Mouse (Mus musculus): ENCODE measurements at regions not wholly inside any gene's neighbourhood (a gene's known extent, or its start where the extent isn't known, plus 50 kb on each side); places are given as distances from the start of the nearest gene placed in this dataset.

DNA sequence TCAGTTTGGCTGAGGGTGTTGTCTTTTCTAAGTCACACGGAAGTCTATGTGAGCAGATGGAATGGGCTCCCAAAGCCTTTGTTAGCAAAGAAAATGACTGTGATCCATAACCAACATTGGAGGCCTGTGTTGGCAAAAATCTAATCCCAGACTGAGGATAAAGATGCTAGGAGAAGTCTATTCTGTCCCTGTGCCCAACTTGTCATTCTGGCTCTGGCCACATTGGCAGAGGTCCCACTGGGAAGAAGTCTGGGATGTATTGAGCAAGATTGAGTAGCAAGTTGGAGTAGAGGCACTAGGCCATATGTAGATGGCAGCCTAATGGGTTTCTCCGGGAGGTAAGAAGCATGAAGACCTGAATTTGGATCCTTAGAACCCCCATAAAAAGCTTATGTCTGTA is 54.1 kb downstream of the Nog start:
- no peak for ATAC-seq
- H3K4me3 ChIP-seq (replicated peaks): no peak overlapping the region
- H3K9ac ChIP-seq: no peak overlapping the region
- no peaks in the 10 kb centered on the region for H3K27me3 ChIP-seq (replicated peaks)
- H3K9me3 ChIP-seq: no peaks in the 10 kb centered on the region
- H3K4me2 ChIP-seq (replicated peaks): no peak overlapping the region
- 94% methylated on average over 2 of the region's 2 CpGs for WGBS
- H3K27ac ChIP-seq: no peak overlapping the region
- H3K4me1 ChIP-seq (replicated peaks): no peaks in the 10 kb centered on the region
- H3K36me3 ChIP-seq: no peaks in the 10 kb centered on the region

- Histone ChIP-seq H3K36me3 (no peaks in the 10 kb centered on the region), H3K4me3 (replicated peaks) (no peak overlapping the region), H3K27me3 (replicated peaks) (no peaks in the 10 kb centered on the region), H3K4me1 (replicated peaks) (0 out of 2 replicates have a peak, but pooled peaks cover 3% of the 10 kb centered on the region), H3K27ac (no peak overlapping the region), H3K4me2 (replicated peaks) (no peak overlapping the region), H3K9ac (no peak overlapping the region), H3K9me3 (no peaks in the 10 kb centered on the region)
- WGBS: 19% methylated on average over 3 of the region's 3 CpGs
- no peak for ATAC-seq
Observed at GRCm38 (mm10) chr11:89243370-89243769, 58.8 kb downstream of the Nog start.

DNA sequence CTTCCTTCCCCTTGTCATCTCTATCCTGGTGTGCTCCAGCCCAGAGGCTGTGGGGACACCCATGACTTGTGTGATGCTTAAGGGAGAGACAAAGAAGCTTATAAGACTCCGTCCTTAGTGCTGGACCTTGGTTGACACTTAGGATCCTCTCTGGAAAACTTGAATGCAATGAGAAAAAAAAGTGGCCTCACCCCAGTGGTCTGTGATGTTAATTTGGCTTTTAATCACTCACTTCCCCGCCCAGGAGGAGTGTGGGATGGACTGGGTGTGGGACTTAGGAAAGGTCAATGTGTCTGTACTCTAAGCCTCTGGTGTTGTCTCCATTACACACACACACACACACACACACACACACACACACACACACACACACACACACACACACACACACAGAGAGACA is 60.0 kb downstream of the Nog start:
- no peak overlapping the region for H3K27ac ChIP-seq
- ATAC-seq: no peak
- H3K4me3 ChIP-seq (replicated peaks): no peak overlapping the region
- H3K9me3 ChIP-seq: no peaks in the 10 kb centered on the region
- 64% methylated on average over 2 of the region's 2 CpGs for WGBS
- H3K36me3 ChIP-seq: no peaks in the 10 kb centered on the region
- 0 out of 2 replicates have a peak, but pooled peaks cover 3% of the 10 kb centered on the region for H3K4me1 ChIP-seq (replicated peaks)
- H3K4me2 ChIP-seq (replicated peaks): no peak overlapping the region
- H3K9ac ChIP-seq: no peak overlapping the region
- no peaks in the 10 kb centered on the region for H3K27me3 ChIP-seq (replicated peaks)

DNA sequence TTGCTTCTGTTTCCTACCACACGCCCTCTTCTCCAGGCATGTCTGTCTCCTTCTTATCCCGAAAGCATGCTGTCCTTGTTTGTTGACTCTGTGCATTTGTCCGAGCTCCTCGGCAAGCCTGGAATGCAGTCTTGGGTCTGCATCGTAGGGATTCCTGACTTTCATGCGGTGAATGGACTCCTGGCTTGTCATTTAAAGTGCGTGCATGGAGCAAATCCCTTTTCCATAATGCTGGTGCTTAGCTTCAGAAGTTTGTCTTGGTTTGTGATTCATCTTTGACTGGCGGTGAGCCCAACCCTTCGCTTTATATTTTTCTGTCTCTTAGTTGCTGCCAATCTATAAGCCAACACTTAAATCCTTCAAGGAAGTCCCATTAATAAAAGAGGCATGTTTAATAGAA is 62.2 kb downstream of the Nog start:
- Histone ChIP-seq H3K4me1 (replicated peaks) (0 out of 2 replicates have a peak, but pooled peaks cover 3% of the 10 kb centered on the region), H3K36me3 (no peaks in the 10 kb centered on the region), H3K9me3 (no peaks in the 10 kb centered on the region), H3K27ac (no peak overlapping the region), H3K9ac (no peak overlapping the region), H3K4me2 (replicated peaks) (no peak overlapping the region), H3K27me3 (replicated peaks) (no peaks in the 10 kb centered on the region), H3K4me3 (replicated peaks) (no peak overlapping the region)
- no peak for ATAC-seq
- WGBS: 33% methylated on average over 9 of the region's 9 CpGs

DNA sequence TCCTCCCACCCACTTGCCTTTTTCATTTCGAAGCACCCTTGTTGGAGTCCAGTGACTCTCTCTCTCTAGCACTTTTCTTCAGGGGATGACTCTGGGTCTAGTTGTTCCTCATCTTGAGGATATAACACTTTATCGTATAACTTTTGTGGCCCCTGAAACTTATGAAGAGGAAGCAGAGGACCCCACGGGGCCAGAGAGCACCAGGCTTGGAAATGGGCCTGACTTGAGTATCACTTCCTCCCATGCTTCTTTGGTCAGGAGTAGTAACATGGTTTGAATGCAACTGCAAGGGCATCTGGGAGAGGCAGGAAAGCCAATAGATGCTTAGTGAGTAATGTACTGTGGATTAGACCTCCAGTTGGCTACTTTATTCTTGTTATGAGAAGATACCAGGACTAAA is 65.2 kb downstream of the Nog start:
- ATAC-seq: no peak
- Histone ChIP-seq H3K4me1 (replicated peaks) (0 out of 2 replicates have a peak, but pooled peaks cover 3% of the 10 kb centered on the region), H3K27me3 (replicated peaks) (no peaks in the 10 kb centered on the region), H3K27ac (no peak overlapping the region), H3K9ac (no peak overlapping the region), H3K9me3 (no peaks in the 10 kb centered on the region), H3K4me3 (replicated peaks) (no peak overlapping the region), H3K4me2 (replicated peaks) (no peak overlapping the region), H3K36me3 (no peaks in the 10 kb centered on the region)
- 90% methylated on average over 3 of the region's 3 CpGs for WGBS

DNA sequence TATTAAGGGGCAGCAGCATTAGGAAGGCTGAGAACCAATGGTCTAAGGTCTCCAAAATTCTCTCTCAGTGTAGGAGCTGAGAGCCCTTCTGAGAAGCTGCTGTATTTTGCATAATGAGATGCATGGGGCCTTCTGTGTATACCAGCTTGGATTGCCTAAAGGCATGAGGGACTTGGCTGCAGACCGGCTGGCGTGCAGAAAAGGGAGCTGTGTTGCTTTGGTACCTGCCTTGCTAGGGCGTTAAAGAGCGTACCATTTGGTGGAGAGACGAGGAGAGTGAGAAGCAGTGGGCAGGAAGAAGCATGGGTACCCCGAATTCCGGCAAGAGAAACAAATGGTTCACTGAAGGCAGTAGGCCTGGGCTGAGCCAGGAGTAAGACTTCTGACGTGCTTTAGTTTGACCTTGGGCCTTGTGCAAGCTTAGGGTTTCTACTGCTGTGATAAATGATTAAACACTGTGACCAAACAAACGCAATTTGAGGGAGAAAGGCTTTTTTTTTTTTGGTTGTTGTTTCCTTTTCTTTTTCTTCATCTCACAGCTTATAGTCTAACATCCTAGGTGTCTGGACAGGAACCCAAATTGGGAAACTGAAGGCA is 69.2 kb downstream of the Nog start:
- WGBS: 67% methylated on average over 9 of the region's 9 CpGs
- Histone ChIP-seq H3K9me3 (no peaks in the 10 kb centered on the region), H3K27ac (no peak overlapping the region)

DNA sequence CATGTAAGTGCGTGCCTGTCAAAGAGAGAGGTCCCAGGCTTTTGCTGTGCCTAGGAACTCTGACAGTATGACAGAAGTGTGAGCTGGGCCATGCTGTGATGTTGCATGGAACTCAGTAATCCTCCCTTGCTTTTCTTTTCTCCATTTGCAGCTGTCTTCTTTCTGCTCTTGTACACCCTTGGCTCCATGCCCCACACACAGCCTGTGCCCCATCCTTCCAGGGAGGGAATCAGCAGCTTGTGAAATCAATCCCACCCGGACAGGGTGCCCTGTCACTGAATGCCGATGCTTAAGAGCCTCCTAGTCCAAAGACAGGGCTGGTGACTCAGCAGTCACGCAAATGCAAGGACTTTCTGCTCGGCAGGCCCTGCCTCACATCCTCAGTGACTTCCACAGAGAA is 72.4 kb downstream of the Nog start:
- Histone ChIP-seq H3K27ac (no peak overlapping the region), H3K4me3 (replicated peaks) (no peak overlapping the region), H3K27me3 (replicated peaks) (no peaks in the 10 kb centered on the region), H3K9ac (no peak overlapping the region), H3K9me3 (no peaks in the 10 kb centered on the region), H3K4me1 (replicated peaks) (no peaks in the 10 kb centered on the region), H3K36me3 (no peaks in the 10 kb centered on the region), H3K4me2 (replicated peaks) (no peak overlapping the region)
- no peak for ATAC-seq
- WGBS: 50% methylated on average over 5 of the region's 5 CpGs

More for the DNA sequence above, 69.2 kb downstream of the Nog start:
- Histone ChIP-seq H3K27me3 (replicated peaks) (no peaks in the 10 kb centered on the region), H3K4me1 (replicated peaks) (no peaks in the 10 kb centered on the region), H3K9ac (no peak overlapping the region), H3K4me2 (replicated peaks) (no peak overlapping the region), H3K4me3 (replicated peaks) (no peak overlapping the region), H3K36me3 (no peaks in the 10 kb centered on the region)
- ATAC-seq: no peak

DNA sequence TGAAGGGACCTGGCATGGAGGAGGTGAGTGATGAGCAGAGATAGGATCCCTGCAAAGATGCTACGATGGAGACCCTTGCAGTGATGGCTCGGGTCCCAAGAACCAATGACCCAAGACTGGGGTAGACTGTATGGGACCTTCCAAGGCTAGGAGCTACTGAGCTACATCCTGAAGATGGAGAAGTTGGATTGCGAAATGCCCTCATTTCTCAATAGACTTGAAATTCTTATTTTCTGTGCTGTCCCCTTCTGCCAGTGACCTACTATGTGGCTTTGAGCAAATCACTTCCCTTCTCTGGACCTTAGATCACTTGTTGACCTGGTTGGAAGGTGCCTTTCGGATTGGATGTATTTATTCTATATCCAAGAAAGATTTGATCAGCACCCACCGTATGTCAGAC is 88.9 kb downstream of the Nog start:
- Histone ChIP-seq H3K36me3 (no peaks in the 10 kb centered on the region), H3K9ac (no peak overlapping the region), H3K4me2 (replicated peaks) (no peak overlapping the region), H3K27me3 (replicated peaks) (no peaks in the 10 kb centered on the region), H3K4me1 (replicated peaks) (peaks cover 3% of the 10 kb centered on the region; the same call in 1 of the 2 replicates), H3K4me3 (replicated peaks) (no peak overlapping the region), H3K27ac (no peak overlapping the region), H3K9me3 (no peaks in the 10 kb centered on the region)
- 86% methylated on average over 5 of the region's 5 CpGs for WGBS
- ATAC-seq: no peak

DNA sequence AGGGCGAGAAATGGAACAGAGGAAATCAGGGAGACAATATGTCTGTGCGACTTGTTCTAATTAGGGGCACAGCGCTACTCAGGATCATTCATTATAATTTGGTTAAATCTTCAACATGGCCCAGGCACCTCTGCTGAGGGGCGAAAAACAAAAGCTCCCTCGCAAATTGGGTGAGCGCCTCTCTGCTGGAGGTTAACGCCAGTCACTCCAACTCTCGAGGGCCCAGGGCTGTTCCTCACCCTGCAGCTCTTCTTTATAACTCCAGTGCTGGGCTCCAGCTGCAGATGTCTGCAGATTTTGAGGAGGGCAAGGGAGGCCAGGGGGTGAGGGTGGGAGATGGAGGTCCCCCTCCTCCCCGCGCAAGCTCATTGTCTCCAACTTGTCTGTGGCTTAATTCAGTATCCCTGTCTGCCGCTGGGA is 92.6 kb downstream of the Nog start:
- Histone ChIP-seq H3K4me1 (replicated peaks) (peaks cover 3% of the 10 kb centered on the region; the same call in 1 of the 2 replicates), H3K9ac (no peak overlapping the region), H3K36me3 (no peaks in the 10 kb centered on the region), H3K9me3 (no peaks in the 10 kb centered on the region), H3K27ac (no peak overlapping the region), H3K4me2 (replicated peaks) (no peak overlapping the region), H3K27me3 (replicated peaks) (no peaks in the 10 kb centered on the region), H3K4me3 (replicated peaks) (no peak overlapping the region)
- 37% methylated on average over 11 of the region's 11 CpGs for WGBS
- ATAC-seq: no peak

GRCm38 (mm10) chr11:89209072-89209471 is 93.1 kb downstream of the Nog start:
- no peak overlapping the region for H3K9ac ChIP-seq
- H3K27ac ChIP-seq: no peak overlapping the region
- WGBS: 44% methylated on average over 6 of the region's 6 CpGs
- no peak overlapping the region for H3K4me2 ChIP-seq (replicated peaks)
- no peaks in the 10 kb centered on the region for H3K36me3 ChIP-seq
- no peaks in the 10 kb centered on the region for H3K27me3 ChIP-seq (replicated peaks)
- ATAC-seq: no peak
- H3K4me3 ChIP-seq (replicated peaks): no peak overlapping the region
- H3K4me1 ChIP-seq (replicated peaks): peaks cover 3% of the 10 kb centered on the region; the same call in 1 of the 2 replicates
- H3K9me3 ChIP-seq: no peaks in the 10 kb centered on the region

GRCm38 (mm10) chr11:89206788-89207187 is 95.3 kb downstream of the Nog start:
- H3K27me3 ChIP-seq (replicated peaks): no peaks in the 10 kb centered on the region
- no peak overlapping the region for H3K4me3 ChIP-seq (replicated peaks)
- WGBS: 36% methylated on average over 3 of the region's 3 CpGs

DNA sequence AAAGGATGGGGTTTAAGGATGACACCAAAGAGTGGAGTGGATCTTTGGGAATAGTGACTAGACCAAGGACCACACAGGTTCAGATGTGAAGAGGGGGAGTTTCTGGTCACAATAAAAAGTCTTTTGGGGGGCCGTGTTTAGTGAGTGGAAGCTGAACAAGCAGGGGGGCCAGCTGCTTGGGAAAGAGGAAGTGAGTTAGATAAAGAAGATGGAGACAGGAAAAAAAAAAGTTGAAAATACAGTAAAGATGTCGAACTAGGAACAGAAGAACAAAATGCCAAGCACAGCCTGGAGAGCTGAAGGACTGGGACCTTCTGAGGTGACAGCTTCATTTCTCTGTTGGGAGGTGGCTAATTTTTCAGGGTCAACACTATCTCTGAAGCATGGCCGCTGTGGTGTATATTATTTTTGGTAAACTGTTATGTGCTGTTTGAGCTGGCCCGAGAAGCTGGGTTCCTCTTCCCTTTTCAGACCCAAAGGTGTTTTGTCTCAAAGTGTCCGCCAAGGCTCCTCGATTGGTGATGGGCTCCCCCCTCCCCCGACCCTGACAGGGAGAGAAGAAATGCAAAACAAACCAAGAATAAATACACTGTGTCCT is 97.1 kb downstream of the Nog start:
- no peak overlapping the region for H3K27ac ChIP-seq
- H3K4me1 ChIP-seq (replicated peaks): peaks cover 3% of the 10 kb centered on the region; the same call in 1 of the 2 replicates
- H3K36me3 ChIP-seq: no peaks in the 10 kb centered on the region
- WGBS: 62% methylated on average over 7 of the region's 7 CpGs
- H3K9me3 ChIP-seq: no peaks in the 10 kb centered on the region
- no peak overlapping the region for H3K4me2 ChIP-seq (replicated peaks)
- H3K27me3 ChIP-seq (replicated peaks): no peaks in the 10 kb centered on the region
- H3K9ac ChIP-seq: no peak overlapping the region
- no peak overlapping the region for H3K4me3 ChIP-seq (replicated peaks)
- no peak for ATAC-seq

More at GRCm38 (mm10) chr11:89206788-89207187, 95.3 kb downstream of the Nog start:
- peaks cover 3% of the 10 kb centered on the region; the same call in 1 of the 2 replicates for H3K4me1 ChIP-seq (replicated peaks)
- H3K9me3 ChIP-seq: no peaks in the 10 kb centered on the region
- no peak overlapping the region for H3K27ac ChIP-seq
- no peaks in the 10 kb centered on the region for H3K36me3 ChIP-seq
- H3K9ac ChIP-seq: no peak overlapping the region
- no peak for ATAC-seq
- H3K4me2 ChIP-seq (replicated peaks): no peak overlapping the region

DNA sequence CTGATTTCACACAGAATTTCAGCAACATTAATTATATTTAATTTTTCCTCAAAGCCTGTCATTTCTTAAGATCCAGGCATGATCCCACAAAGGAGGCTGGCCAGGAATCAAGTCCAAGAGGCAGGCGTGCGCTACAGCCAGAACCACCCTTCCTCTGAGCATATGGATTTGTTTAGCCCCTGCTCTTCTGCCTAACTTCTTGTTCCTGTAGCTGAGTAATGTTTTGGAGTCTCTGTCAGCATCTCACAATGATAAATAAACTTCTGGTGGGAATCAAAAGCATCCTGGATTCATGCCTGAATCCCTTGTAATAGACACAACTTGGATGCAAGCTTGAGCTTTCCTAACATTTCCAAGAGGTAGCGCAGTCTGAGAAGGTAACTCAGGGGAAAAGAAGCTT is 101.7 kb downstream of the Nog start:
- Histone ChIP-seq H3K4me3 (replicated peaks) (no peak overlapping the region), H3K27me3 (replicated peaks) (no peaks in the 10 kb centered on the region), H3K36me3 (no peaks in the 10 kb centered on the region), H3K4me1 (replicated peaks) (no peaks in the 10 kb centered on the region), H3K4me2 (replicated peaks) (no peak overlapping the region), H3K9me3 (no peaks in the 10 kb centered on the region), H3K27ac (no peak overlapping the region), H3K9ac (no peak overlapping the region)
- WGBS: 76% methylated on average over 3 of the region's 3 CpGs
- ATAC-seq: no peak
